Mouse (Mus musculus) spleen, postnatal 10 days (tissue): ENCODE measurements at regions not wholly inside any gene's neighbourhood (a gene's known extent, or its start where the extent isn't known, plus 50 kb on each side); places are given as distances from the start of the nearest gene placed in this dataset.

Experiments
- DNase-seq, 2 experiments: peaks; one replicate each; pipeline ENCODE4 v3.0.0; 2021 to 2022; ENCODE audit warnings: low spot score in 2 of 2

- no peak for DNase-seq
Observed at GRCm38 (mm10) chr7:137883701-137884100, 446.3 kb downstream of the Glrx3 start.

- no peak for DNase-seq
Observed at GRCm38 (mm10) chr7:137885146-137885545, 447.7 kb downstream of the Glrx3 start.

GRCm38 (mm10) chr7:137888731-137889130 is 451.3 kb downstream of the Glrx3 start:
- DNase-seq = no peak

- no peak for DNase-seq
Observed at GRCm38 (mm10) chr7:137906424-137907060, 469.1 kb downstream of the Glrx3 start.

- DNase-seq = no peak
Observed at GRCm38 (mm10) chr7:137909456-137909855, 472.0 kb downstream of the Glrx3 start.

GRCm38 (mm10) chr7:137913551-137914105 is 476.2 kb downstream of the Glrx3 start:
- DNase-seq = no peak

GRCm38 (mm10) chr7:137914506-137914905 is 477.1 kb downstream of the Glrx3 start:
- DNase-seq = no peak

- DNase-seq = no peak
Observed at GRCm38 (mm10) chr7:137916351-137916750, 478.9 kb downstream of the Glrx3 start.

GRCm38 (mm10) chr7:137924464-137925167 is 472.9 kb downstream of the Tcerg1l start:
- DNase-seq = no peak

GRCm38 (mm10) chr7:137925656-137926055 is 471.9 kb downstream of the Tcerg1l start:
- no peak for DNase-seq

GRCm38 (mm10) chr7:137927371-137927770 is 470.2 kb downstream of the Tcerg1l start:
- DNase-seq = no peak

GRCm38 (mm10) chr7:137930200-137930599 is 467.3 kb downstream of the Tcerg1l start:
- no peak for DNase-seq

GRCm38 (mm10) chr7:137935896-137936295 is 461.6 kb downstream of the Tcerg1l start:
- no peak for DNase-seq

GRCm38 (mm10) chr7:137939116-137939515 is 458.4 kb downstream of the Tcerg1l start:
- no peak for DNase-seq

GRCm38 (mm10) chr7:137940084-137940483 is 457.4 kb downstream of the Tcerg1l start:
- no peak for DNase-seq

GRCm38 (mm10) chr7:137944991-137945390 is 452.5 kb downstream of the Tcerg1l start:
- DNase-seq = no peak

GRCm38 (mm10) chr7:137947424-137947823 is 450.1 kb downstream of the Tcerg1l start:
- DNase-seq = no peak

GRCm38 (mm10) chr7:137957354-137957753 is 440.2 kb downstream of the Tcerg1l start:
- DNase-seq = no peak

- no peak for DNase-seq
Observed at GRCm38 (mm10) chr7:137957848-137958247, 439.7 kb downstream of the Tcerg1l start.

- DNase-seq = no peak
Observed at GRCm38 (mm10) chr7:137963470-137964095, 433.9 kb downstream of the Tcerg1l start.

GRCm38 (mm10) chr7:137974705-137975104 is 422.8 kb downstream of the Tcerg1l start:
- DNase-seq = no peak

GRCm38 (mm10) chr7:137977527-137977926 is 420.0 kb downstream of the Tcerg1l start:
- no peak for DNase-seq

GRCm38 (mm10) chr7:137979361-137979760 is 418.2 kb downstream of the Tcerg1l start:
- no peak for DNase-seq
